Mouse (Mus musculus) liver, embryonic 14.5 days (tissue): ENCODE results near the gene Noxred1.

ENCODE experiments used
- CTCF ChIP-seq: IDR thresholded peaks from 2 replicates; pipeline ENCODE4 v1.5.1; 2016; ENCODE audit warnings: antibody characterized with exemption, low read depth, control low read depth
- EP300 ChIP-seq: IDR thresholded peaks from 2 replicates; pipeline ENCODE4 v1.6.1; 2016; ENCODE audit warnings: antibody characterized with exemption, low read depth

DNA sequence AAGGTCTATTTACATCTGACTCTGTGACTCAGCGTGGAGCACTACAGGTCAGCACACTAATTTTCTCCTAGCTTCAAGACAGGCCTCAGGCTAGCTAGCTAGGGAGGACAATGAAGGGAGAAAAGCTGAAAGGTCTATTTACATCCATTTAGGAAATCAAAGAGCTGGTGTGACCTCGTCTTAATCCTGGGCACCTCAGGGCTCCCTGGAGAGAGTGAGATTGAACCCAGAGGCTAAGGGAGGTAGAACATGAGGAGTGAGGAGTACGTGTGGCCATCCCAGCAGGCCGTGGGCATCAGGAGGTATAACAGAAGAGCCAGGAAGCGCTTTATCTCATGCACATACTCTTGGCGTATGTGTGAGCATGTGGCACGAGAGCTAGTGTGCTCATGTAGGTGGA is 45.2 kb upstream of the Noxred1 start:
- no peak for TF ChIP-seq CTCF
- TF ChIP-seq EP300, result no peak
